Mouse (Mus musculus) thymus, adult 2 months (tissue): ENCODE results near the gene Hs6st1.

Source experiments
- CTCF ChIP-seq: fragments of 200-500 bp; IDR thresholded peaks from 2 replicates; pipeline ENCODE4 v1.5.1; 2012; ENCODE audit warnings: mild to moderate bottlenecking, control low read depth, low read length, moderate library complexity, borderline replicate concordance; ENCODE audit not compliant: control insufficient read depth, poor library complexity, insufficient read depth; ENCODE audit errors: extremely low read depth
- POLR2A ChIP-seq: fragments of 200-500 bp; IDR thresholded peaks from 2 replicates; pipeline ENCODE4 v1.6.1; 2012; ENCODE audit warnings: mild to moderate bottlenecking, low read length, control low read depth, moderate library complexity; ENCODE audit not compliant: control insufficient read depth, poor library complexity, insufficient read depth; ENCODE audit errors: extremely low read depth

GRCm38 (mm10) chr1:36105917-36106706, 37.9 kb downstream of the Hs6st1 start:
- TF ChIP-seq CTCF (no peak), POLR2A (no peak)
